Mouse (Mus musculus): ENCODE measurements around the gene Ppp1r14b.

DNA sequence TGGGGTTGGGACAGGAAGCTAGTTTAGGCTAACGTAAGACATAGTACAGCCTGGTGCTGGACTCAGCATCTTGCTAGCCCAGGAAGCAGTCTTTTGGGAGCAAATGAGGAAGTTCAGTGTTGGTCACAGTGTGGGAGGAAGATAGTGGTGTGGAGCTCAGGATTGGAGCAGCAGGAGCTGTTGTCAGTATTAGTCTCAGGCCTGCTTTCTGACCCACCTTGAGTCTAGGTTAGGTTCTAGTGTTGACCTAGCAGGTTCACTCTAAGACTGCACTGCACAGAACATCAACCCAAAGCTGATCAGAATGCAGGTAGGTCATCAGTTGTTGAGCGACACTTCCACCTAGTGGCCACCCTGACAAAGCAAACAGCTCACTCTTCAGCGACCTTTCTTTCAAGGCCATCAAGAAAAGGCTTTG, 45.5 kb downstream of the Ppp1r14b start:
- TF ChIP-seq POLR2A (IDR thresholded peaks at IDR 0.05; ENCODE audit: borderline replicate concordance, extremely low read depth, insufficient read depth, insufficient read length, poor library complexity, severe bottlenecking) (no peak), CTCF (IDR thresholded peaks at IDR 0.05; ENCODE audit: borderline replicate concordance, extremely low read depth, insufficient read depth, insufficient read length) (peak; percentile 75)
